Mouse (Mus musculus): ENCODE measurements around the gene Dync1i1.

DNA sequence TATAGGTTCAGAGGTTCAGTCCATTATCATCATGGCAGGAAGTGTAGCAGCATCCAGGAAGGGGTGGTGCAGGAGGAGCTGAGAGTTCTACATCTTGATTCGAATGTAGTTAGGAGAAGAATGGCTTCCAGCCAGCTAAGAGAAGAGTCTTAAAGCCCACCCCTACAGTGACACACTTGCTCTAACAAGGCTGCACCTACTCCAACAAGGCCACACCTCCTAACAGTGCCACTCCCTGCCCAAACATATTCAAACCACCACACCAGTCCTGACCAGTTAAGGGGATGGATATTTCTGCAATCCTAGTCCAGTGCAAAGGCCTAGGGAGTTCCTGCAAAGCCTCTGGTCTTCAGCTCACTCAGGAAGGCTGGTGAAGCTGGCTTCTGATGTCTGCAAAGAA is 1.5 kb upstream of the Dync1i1 start:
- no peak for TF ChIP-seq GATA1 (IDR thresholded peaks at IDR 0.05; ENCODE audit: low read length)
- TF ChIP-seq TAL1 (IDR thresholded peaks at IDR 0.05; ENCODE audit: low read length) = no peak
